Mouse (Mus musculus) adrenal gland, adult 18-20 months (tissue): ENCODE results near the gene Gimap1. TPM values are rescaled to one million over a fixed set of nuclear protein-coding genes. Genes with fewer than 3 reads are reported as not detected.

Experiments used
- total RNA-seq, 2 experiments: library from RNA; stranded (reverse); gene quantifications; 1 replicate in 1 of 2; 2 replicates in 1 of 2; pipeline ENCODE4 v1.2.3; 2021

The Gimap1 gene
- total RNA-seq, 2 experiments from 2014 or later: 8.8 to 8.9 TPM

Other genes starting within 250 kb of the Gimap1 start
- gene Atp6v0e2, start 201.4 kb upstream of the Gimap1 start, total RNA-seq: 10 to 100 TPM; 65.7 to 90.8 TPM
- gene Lrrc61, start 184.3 kb upstream of the Gimap1 start, total RNA-seq: 10 to 100 TPM; 26.5 to 34.3 TPM
- gene Rarres2, start 166.3 kb upstream of the Gimap1 start, total RNA-seq: 100 to 1,000 TPM in 1 of 2 experiments, 10 to 100 TPM in 1; 55.3 to 165 TPM
- gene Gm45021, start 149.4 kb upstream of the Gimap1 start, total RNA-seq: not detected
- 10 to 100 TPM; 67.2 to 77.6 TPM for gene Repin1, start 145.2 kb upstream of the Gimap1 start, total RNA-seq
- not detected for gene Gm44965, start 145.1 kb upstream of the Gimap1 start, total RNA-seq
- gene Zfp775, start 137.0 kb upstream of the Gimap1 start, total RNA-seq: 1 to 10 TPM; 8.2 to 9.4 TPM
- 1 to 10 TPM; 2.6 to 3.0 TPM for gene AI854703, start 112.3 kb upstream of the Gimap1 start, total RNA-seq
- 10 to 100 TPM in 1 of 2 experiments, 1 to 10 TPM in 1; 9.2 to 10.9 TPM for gene Gimap8, start 91.8 kb upstream of the Gimap1 start, total RNA-seq
- gene Gimap9, start 62.9 kb upstream of the Gimap1 start, total RNA-seq: 1 to 10 TPM; 6.3 to 7.6 TPM
- 10 to 100 TPM; 34.4 to 46.7 TPM for gene Gimap4, start 54.5 kb upstream of the Gimap1 start, total RNA-seq
- 10 to 100 TPM; 47.9 to 66.7 TPM for gene Gimap6, start 30.8 kb upstream of the Gimap1 start, total RNA-seq
- gene Gm28053, start 20.4 kb upstream of the Gimap1 start, total RNA-seq: 1 to 10 TPM; 2.0 to 3.0 TPM
- 1 to 10 TPM in 1 of 2 experiments, under 1 TPM in 1; 0.56 to 1.5 TPM for gene Gimap7, start 20.4 kb upstream of the Gimap1 start, total RNA-seq
- 10 to 100 TPM; 12.1 to 12.4 TPM for gene Gimap5, start 7.1 kb downstream of the Gimap1 start, total RNA-seq
- 10 to 100 TPM in 1 of 2 experiments, 1 to 10 TPM in 1; 7.8 to 11.3 TPM for gene Gimap3, start 31.8 kb downstream of the Gimap1 start, total RNA-seq
- 100 to 1,000 TPM; 277 to 350 TPM for gene Tmem176a, start 101.9 kb downstream of the Gimap1 start, total RNA-seq
- gene Tmem176b, start 102.4 kb downstream of the Gimap1 start, total RNA-seq: 100 to 1,000 TPM; 514 to 636 TPM
- gene Aoc1, start 133.8 kb downstream of the Gimap1 start, total RNA-seq: not detected
- not detected for gene 1600015I10Rik, start 190.8 kb downstream of the Gimap1 start, total RNA-seq
- gene Doxl2, start 235.9 kb downstream of the Gimap1 start, total RNA-seq: not detected
- not detected for gene Svs1, start 247.8 kb downstream of the Gimap1 start, total RNA-seq